Mouse (Mus musculus): Measurements from ENCODE around the gene Gbp5.
"Not testable (repeated sequence)": the region's sequence is repeated elsewhere in the genome, so short reads cannot be mapped to it uniquely, and the experiment has no call there.

Gene Gbp5

GRCm38 (mm10) chr3:142542776-142543175 lies 49.0 kb downstream of the Gbp5 start:
- DNase-seq (ENCODE audit: low spot score) = not testable (repeated sequence)

GRCm38 (mm10) chr3:142546690-142547089 lies 52.9 kb downstream of the Gbp5 start:
- peak; percentile 45 for DNase-seq (ENCODE audit: low spot score)

DNA sequence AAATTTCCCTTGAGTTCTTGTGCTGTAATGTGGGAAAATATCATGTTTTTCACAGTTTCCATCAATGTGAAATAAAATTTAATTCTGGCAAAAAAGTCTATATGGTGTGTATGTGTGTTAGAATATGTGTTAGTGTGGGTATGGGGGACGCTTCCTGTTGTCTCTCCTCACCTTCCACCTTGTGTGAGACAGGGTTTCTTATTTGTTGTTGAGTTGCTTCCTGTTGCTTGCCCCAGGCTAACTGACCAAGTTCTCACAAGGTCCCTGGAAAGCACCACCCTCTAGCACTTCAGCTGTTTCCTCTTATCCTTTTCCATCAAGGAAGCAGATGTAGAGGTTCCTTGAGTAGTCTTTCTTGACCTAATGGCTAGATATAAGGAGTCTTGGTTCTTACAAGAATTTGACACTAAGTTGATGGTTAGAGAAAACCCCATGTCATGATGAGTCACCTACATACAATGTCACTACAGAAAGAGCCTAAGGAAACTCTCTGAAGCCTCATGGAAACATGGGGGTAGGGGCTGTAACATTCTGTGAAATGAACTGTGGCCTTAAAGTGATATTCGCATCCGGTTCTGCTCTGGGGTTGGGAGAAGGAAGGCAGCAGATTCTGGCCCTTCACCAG lies 56.4 kb downstream of the Gbp5 start:
- DNase-seq (ENCODE audit: low spot score) = no peak

DNA sequence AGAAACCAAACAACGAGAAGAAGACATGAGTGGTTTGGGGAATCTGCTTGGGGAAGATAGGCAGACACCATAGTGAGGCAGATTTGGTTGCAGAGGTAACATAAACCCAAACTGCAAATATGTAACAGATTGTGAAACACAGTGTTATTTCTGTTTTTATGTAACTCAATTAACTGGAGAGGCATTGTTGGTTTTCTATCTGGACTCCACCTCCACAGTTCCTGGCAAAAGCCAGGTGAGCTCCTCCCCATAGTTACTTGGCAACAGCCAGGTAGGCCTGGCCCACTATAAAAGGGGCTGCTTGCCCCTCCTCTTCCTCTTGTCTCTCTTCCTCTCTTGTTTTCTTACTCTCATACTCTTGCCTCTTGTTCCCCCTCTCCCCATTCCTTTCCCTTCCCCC lies 60.8 kb downstream of the Gbp5 start:
- DNase-seq (ENCODE audit: low spot score) = no peak

- DNase-seq (ENCODE audit: low spot score) = no peak
Observed at GRCm38 (mm10) chr3:142555623-142556022, 61.8 kb downstream of the Gbp5 start.

DNA sequence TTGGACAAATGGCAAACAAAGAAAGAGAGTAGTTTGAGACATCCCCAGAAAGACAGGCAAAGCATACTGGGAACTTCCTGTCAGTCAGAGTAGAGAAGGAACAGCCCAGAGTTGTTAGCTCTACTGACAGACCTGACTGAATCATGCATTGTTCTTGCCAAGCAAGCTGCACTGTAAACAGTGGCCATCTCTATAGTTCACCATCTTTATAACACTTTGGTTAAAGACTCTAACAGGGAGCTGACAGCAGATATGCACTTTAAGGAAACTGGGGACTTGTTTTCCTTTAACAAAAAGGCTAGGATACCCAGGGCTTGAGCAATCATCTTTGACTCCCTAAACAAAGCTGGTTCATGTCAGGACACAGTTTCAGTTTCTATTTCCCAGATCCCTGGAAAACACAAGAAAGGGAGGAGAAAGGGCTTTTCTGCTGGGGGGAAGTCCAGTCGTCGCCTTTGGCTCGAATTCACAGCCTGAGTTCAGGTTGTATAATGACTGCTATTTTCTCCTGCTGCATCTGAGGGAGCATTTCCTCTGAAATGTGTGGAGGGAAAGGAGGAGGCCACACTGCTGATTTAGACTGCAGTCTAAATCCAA lies 66.0 kb downstream of the Gbp5 start, which contains the start of gene Gbp3:
Gene Gbp3, plus strand, starts transcription at position 395 of the 597 bp plus-strand sequence.
- peak; percentile 35 for DNase-seq (ENCODE audit: low spot score)

DNA sequence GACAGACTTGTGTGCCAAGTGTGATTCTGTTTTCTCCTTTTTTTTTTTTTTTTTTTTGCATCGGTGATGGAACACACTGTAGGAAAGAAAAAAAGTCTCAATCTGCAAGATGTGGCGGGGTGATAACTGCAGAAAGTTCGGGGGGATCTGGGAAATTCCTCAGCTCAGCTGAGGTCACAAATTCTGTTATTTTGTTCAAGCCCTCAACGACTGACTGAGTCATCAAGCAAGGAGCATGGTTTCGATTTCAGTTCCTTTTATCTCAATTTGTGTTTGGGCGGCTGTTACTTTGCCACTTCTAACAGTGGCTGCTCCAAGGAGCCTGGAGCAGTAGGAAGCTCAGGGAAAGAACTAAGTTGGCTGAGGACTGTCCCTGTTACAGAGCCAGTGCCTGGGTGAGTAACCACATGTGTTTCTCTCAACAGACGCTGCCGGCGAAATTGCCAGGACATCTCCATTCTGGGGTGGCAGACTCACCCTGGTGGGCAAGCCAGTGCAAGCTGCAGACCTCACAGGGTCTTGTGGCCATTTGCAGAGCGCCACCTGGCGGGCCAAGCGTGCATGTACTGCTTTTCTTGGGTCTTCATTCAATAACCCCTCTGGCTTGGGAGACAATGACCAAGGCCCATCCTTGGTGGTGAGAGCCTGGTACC lies 66.6 kb downstream of the Gbp5 start:
- peak; percentile 83 for DNase-seq (ENCODE audit: low spot score)

DNA sequence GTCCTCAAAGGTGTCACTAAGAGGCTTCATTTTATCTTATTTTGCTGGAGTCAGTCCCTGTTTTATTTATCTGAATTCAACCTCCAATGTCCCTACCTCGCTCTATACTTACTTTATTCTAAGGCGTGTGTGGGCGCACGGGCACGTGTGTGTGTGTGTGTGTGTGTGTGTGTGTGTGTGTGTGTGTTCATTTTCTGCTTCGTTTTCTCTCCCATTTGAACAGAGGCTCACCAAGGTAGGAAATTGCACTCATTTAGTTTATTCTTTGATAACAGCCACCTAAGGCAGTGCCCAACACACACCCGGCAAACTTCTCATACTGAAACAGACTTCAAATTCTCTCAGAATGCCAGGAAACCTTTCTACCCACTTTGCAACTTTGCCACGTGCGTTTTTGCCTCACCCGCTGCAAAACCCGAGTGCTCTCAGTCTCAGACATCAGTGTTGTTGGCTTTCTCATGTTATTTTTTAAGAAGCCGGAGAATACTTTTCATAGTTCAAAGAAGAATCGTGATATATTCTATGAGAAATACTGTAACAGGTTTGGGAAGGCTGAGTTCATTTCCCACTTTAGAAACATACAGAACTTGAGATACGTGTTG lies 67.4 kb downstream of the Gbp5 start:
- DNase-seq (ENCODE audit: low spot score) = peak; percentile 6

DNA sequence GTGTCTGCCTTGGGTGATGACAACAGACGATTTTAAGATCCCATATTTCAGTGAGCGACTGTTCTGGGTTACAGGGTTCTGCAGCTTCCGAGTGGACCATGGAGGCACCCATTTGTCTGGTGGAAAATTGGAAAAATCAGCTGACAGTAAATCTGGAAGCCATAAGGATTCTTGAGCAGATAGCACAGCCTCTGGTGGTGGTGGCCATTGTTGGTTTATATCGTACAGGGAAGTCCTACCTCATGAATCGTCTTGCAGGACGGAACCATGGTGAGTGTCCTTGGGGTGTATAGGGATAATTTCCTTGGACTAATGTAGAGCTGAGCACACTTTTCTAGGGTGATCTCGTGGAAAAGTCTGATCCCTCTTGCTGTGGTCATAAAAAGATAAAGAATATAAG lies 67.9 kb downstream of the Gbp5 start:
- DNase-seq (ENCODE audit: low spot score) = no peak

- not testable (repeated sequence) for DNase-seq (ENCODE audit: low spot score)
Observed at GRCm38 (mm10) chr3:142567490-142567889, 73.7 kb downstream of the Gbp5 start.

GRCm38 (mm10) chr3:142570738-142571137 lies 77.0 kb downstream of the Gbp5 start:
- no peak for DNase-seq (ENCODE audit: low spot score)
